Mouse (Mus musculus) T-helper 1 cell (primary cell): Measurements from ENCODE around the gene Pkdcc.

Experiments
- in situ Hi-C: fragments of 300-600 bp; cut with MboI, MseI; formaldehyde crosslinking; loops from one replicate; pipeline ENCODE4 v1.15.1; 2025; ENCODE audit warnings: high pct_unique_total_duplicates

Pkdcc gene

GRCm38 (mm10) chr17:83245460-83245859, 30.4 kb downstream of the Pkdcc start:
- in situ Hi-C loops: loop anchor here (25.0 kb wide), 1 partner anchor 208 kb away; no protein-coding TSS in a partner anchor

- in situ Hi-C loops: loop anchor here (25.0 kb wide), 1 partner anchor 209 kb away; no protein-coding TSS in a partner anchor
Measured at GRCm38 (mm10) chr17:83246090-83246489, 31.0 kb downstream of the Pkdcc start.

GRCm38 (mm10) chr17:83247176-83247575, 32.1 kb downstream of the Pkdcc start:
- in situ Hi-C loops: loop anchor here (25.0 kb wide), 1 partner anchor 210 kb away; no protein-coding TSS in a partner anchor

GRCm38 (mm10) chr17:83248467-83248866, 33.4 kb downstream of the Pkdcc start:
- in situ Hi-C loops: loop anchor here (25.0 kb wide), 1 partner anchor 211 kb away; no protein-coding TSS in a partner anchor

- in situ Hi-C loops: no loop called here
Measured at GRCm38 (mm10) chr17:83250903-83251526, 35.9 kb downstream of the Pkdcc start.

GRCm38 (mm10) chr17:83253051-83253649, 38.1 kb downstream of the Pkdcc start:
- in situ Hi-C loops: no loop called here

- in situ Hi-C loops: no loop called here
Measured at GRCm38 (mm10) chr17:83267202-83268128, 52.4 kb downstream of the Pkdcc start.

GRCm38 (mm10) chr17:83271509-83271908, 56.4 kb downstream of the Pkdcc start:
- in situ Hi-C loops: loop anchor here (5.0 to 10.0 kb wide), 2 partner anchors 243 to 461 kb away; partner anchors contain the start of gene Cox7a2l

GRCm38 (mm10) chr17:83272641-83273040, 57.5 kb downstream of the Pkdcc start:
- in situ Hi-C loops: loop anchor here (5.0 to 10.0 kb wide), 2 partner anchors 242 to 460 kb away; partner anchors contain the start of gene Cox7a2l

GRCm38 (mm10) chr17:83273636-83274035, 58.5 kb downstream of the Pkdcc start:
- in situ Hi-C loops: loop anchor here (5.0 to 10.0 kb wide), 2 partner anchors 241 to 459 kb away; partner anchors contain the start of gene Cox7a2l

- in situ Hi-C loops: loop anchor here (5.0 to 10.0 kb wide), 2 partner anchors 241 to 458 kb away; partner anchors contain the start of gene Cox7a2l
Measured at GRCm38 (mm10) chr17:83274101-83274500, 59.0 kb downstream of the Pkdcc start.
